Mouse (Mus musculus) heart, embryonic 12.5 days (tissue): ENCODE measurements around the gene Rnf225. TPM values are rescaled to one million over a fixed set of nuclear protein-coding genes. Genes with fewer than 3 reads are reported as not detected.
"Not testable (repeated sequence)": the region's sequence is repeated elsewhere in the genome, so short reads cannot be mapped to it uniquely, and the experiment has no call there.

Source experiments
- ATAC-seq: fragments of 200-750 bp; cut with Nextera tagmentation; 2 replicates; pipeline ENCODE4 v1.8.0; 2017; ENCODE audit warnings: moderate TSS enrichment, moderate library complexity; ENCODE audit not compliant: insufficient number of reproducible peaks, low FRiP score
- H3K27ac ChIP-seq: fragments of 300-500 bp; sonication (generic); 2 replicates; pipeline ENCODE4 v1.5.1; 2016; ENCODE audit warnings: mild to moderate bottlenecking, moderate library complexity; ENCODE audit not compliant: poor library complexity, severe bottlenecking
- H3K27me3 ChIP-seq: fragments of 300-500 bp; sonication (generic); replicated peaks from 2 replicates; pipeline ENCODE4 v1.6.1; 2016; ENCODE audit warnings: mild to moderate bottlenecking, moderate library complexity
- H3K36me3 ChIP-seq: fragments of 300-500 bp; sonication (generic); 2 replicates; pipeline ENCODE4 v1.6.1; 2016; ENCODE audit warnings: mild to moderate bottlenecking, moderate library complexity
- H3K4me1 ChIP-seq: fragments of 300-500 bp; sonication (generic); replicated peaks from 2 replicates; pipeline ENCODE4 v1.6.1; 2016; ENCODE audit warnings: mild to moderate bottlenecking
- H3K4me2 ChIP-seq: fragments of 300-500 bp; sonication (generic); 2 replicates; pipeline ENCODE4 v1.6.1; 2016; ENCODE audit warnings: mild to moderate bottlenecking, moderate library complexity
- H3K4me3 ChIP-seq: fragments of 300-500 bp; sonication (generic); 2 replicates; pipeline ENCODE4 v1.5.1; 2016; ENCODE audit warnings: mild to moderate bottlenecking
- H3K9ac ChIP-seq: fragments of 300-500 bp; sonication (generic); 2 replicates; pipeline ENCODE4 v1.6.1; 2016; ENCODE audit warnings: mild to moderate bottlenecking, moderate library complexity
- H3K9me3 ChIP-seq: fragments of 300-500 bp; sonication (generic); replicated peaks from 2 replicates; pipeline ENCODE4 v1.6.1; 2016; ENCODE audit warnings: mild to moderate bottlenecking, moderate library complexity
- WGBS: fragments of 180-500 bp; shearing (Covaris S2); methylation state at CpG from one replicate; pipeline ENCODE4 v1.1.7; 2016; 5-methylcytosine and 5-hydroxymethylcytosine counted together
- polyA plus RNA-seq: library from polyadenylated mRNA; unstranded; fragments of >200 nt; fragmentation: Nextera tagmentation; extraction: Ambion mirVana; gene quantifications from 2 replicates; pipeline ENCODE4 v1.2.1, GENCODE M21; 2016

Rnf225 gene
- polyA plus RNA-seq, 1 experiment from 2014 or later, result 1.1 TPM

DNA sequence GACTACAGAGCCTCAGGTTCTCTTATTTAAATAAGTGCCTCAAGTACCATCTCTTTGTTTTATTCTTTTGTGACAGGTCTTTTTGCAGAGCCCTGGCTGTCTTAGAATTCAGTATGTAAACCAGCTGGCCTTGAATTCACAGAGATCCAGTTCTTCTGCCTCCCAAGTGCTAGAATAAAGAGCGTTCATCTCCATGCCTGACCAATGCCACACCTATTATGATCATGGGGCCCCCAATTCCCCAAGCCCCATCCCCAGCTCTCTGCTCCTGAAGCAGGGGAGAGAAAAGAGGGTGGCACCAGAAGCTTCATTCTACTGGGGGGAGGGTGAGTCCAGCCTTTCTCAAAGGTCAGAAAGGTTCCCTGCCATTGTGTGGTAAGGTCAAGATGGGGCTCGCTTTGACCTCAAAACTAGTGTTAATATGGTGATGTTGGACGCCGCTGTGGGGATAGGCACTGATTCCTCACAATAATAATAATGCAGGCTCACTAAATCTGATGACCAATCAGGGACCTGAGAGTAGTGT is 6.5 kb downstream of the Rnf225 start:
- ATAC-seq, result no peak

DNA sequence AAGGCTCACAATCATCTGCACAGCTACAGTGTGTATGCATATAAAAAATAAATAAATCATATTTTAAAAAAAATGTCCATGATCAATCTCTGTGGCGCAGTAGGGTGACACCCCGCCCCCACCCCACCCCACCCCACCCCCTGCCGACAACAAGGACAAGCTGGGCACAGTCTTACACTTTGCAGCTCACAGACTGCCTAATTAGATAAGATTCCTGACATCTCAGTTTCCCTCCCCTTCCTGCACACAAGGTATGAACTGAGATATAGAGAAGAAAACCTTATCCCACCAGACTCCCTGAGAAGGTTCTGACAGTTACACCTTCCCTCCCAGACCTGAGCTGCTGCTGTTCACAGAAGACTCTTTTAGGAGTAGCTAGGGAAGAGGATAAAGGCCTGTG is 7.6 kb downstream of the Rnf225 start:
- Histone ChIP-seq H3K36me3 (no peaks in the 10 kb centered on the region), H3K4me2 (no peak overlapping the region), H3K9ac (no peak overlapping the region), H3K27ac (no peak overlapping the region), H3K27me3 (no peaks in the 10 kb centered on the region; the same call in 1 of the 2 replicates), H3K4me1 (no peaks in the 10 kb centered on the region), H3K9me3 (no peaks in the 10 kb centered on the region), H3K4me3 (no peak overlapping the region)
- 70% methylated on average over 3 of the region's 3 CpGs for WGBS
- ATAC-seq, result no peak

More for the DNA sequence above, 6.5 kb downstream of the Rnf225 start:
- H3K4me1 ChIP-seq, result no peaks in the 10 kb centered on the region
- H3K27ac ChIP-seq, result no peak overlapping the region
- H3K4me3 ChIP-seq, result no peak overlapping the region
- H3K27me3 ChIP-seq, result peaks cover 6% of the 10 kb centered on the region
- no peak overlapping the region for H3K9ac ChIP-seq
- 81% methylated on average over 4 of the region's 4 CpGs for WGBS
- no peaks in the 10 kb centered on the region for H3K9me3 ChIP-seq
- no peaks in the 10 kb centered on the region for H3K36me3 ChIP-seq
- H3K4me2 ChIP-seq, result no peak overlapping the region

DNA sequence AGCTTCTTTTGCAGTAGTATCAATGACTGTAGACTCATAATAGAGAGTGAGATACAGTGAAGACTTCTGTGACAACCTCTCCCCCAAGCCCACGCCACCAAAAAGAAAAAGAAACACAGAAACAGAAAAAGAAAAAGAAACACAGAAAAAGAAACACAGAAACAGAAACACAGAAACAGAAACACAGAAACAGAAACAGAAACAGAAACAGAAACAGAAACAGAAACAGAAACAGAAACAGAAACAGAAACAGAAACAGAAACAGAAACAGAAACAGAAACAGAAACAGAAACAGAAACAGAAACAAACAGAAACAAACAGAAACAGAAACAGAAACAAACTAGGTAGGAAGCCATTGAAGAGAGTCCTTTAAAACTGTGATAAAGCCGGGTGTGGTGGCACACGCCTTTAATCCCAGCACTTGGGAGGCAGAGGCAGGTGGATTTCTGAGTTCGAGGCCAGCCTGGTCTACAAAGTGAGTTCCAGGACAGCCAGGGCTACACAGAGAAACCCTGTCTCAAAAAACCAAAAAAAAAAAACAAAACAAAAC is 10.1 kb downstream of the Rnf225 start:
- not testable (repeated sequence) for ATAC-seq, H3K36me3 ChIP-seq, H3K9me3 ChIP-seq, H3K27ac ChIP-seq, H3K9ac ChIP-seq, H3K4me2 ChIP-seq, H3K27me3 ChIP-seq, H3K4me3 ChIP-seq, H3K4me1 ChIP-seq
- 77% methylated on average over 4 of the region's 4 CpGs for WGBS

DNA sequence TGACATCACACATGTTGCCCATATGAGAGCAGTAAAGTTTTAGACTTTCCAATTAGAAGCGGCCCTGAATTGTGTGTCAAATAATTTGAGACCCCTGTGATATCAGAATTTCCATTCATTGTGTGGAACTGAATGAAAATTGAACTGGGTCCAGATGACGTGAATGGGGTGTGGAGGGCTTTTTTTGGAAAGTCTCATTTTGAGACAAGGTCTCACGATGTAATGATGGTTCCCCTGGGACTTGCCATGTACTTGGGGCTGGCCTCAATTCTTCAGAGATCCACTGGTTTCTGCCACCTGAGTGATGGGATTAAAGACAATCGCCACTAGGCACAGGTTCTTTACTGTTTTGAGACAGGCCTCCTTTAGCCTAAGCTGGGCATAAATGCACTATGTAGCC is 13.4 kb downstream of the Rnf225 start:
- no peak for ATAC-seq
- WGBS, result 78% methylated on average over 4 of the region's 4 CpGs
- Histone ChIP-seq H3K4me2 (no peak overlapping the region), H3K27me3 (no peaks in the 10 kb centered on the region), H3K36me3 (no peaks in the 10 kb centered on the region), H3K27ac (no peak overlapping the region), H3K9ac (no peak overlapping the region), H3K4me1 (no peaks in the 10 kb centered on the region), H3K9me3 (no peaks in the 10 kb centered on the region), H3K4me3 (no peak overlapping the region)

DNA sequence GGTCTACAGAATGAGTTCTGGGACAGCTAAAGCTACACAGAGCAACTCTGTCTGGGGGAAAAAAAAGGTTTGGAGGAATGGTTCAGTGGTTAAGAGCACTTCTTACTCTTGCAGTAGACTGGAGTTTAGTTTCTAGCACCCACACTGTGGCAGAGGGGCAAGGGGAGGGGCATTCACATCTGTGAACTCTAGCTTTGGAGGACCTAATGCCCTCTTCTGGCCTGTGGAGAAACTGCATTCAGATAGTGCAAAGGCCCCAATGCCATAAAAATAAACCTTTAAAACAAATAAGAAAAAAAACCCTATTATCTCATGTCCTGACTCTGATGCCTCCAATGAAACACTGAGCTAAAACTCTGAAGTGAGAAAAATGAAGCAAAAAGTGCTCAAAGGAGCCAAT is 16.3 kb downstream of the Rnf225 start:
- Histone ChIP-seq H3K4me1 (no peaks in the 10 kb centered on the region), H3K9ac (no peak overlapping the region), H3K27ac (no peak overlapping the region), H3K4me3 (no peak overlapping the region), H3K27me3 (no peaks in the 10 kb centered on the region), H3K4me2 (no peak overlapping the region), H3K36me3 (no peaks in the 10 kb centered on the region), H3K9me3 (no peaks in the 10 kb centered on the region)
- ATAC-seq, result no peak

DNA sequence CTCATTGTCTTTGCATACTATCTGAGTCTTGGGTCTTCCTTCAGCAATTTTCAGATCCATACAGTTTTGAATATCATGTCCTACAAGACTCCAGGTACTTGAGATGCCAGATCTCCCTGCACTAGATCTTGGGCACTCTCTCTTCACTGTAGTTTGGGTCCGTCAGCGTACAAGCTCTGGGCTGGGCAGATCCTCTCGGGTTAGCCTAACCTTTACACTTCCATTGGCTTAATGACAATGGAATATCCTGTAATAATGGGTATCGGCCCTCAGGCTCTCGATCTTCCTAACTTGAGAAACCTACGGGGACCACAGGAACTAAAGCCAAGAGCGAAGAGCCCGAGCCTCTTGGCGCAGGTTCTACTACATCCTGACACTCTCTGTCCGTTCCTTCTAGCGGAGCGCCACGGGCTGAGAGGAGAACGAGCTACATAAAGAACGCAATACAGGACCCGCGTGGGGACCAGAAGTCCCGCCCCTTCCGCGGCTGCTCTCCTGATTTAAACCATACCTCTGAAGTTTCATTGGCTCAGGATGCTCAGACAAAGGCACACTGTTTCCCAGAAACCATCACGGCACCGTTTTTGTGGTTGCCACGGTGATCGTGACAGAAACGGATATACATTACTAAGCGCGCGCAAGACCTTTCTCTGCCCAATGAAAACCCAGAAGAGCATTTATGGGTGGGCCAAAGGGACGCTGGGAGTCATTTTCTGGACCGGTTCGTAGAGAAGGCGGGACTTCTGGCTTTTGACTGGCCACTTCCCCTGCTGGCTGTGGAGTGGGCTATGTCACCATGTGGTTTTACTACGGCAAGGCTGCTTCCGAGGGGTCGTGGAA is 22.0 kb downstream of the Rnf225 start:
- no peaks in the 10 kb centered on the region for H3K9me3 ChIP-seq
- no peaks in the 10 kb centered on the region for H3K27me3 ChIP-seq
- peaks cover 9% of the 10 kb centered on the region for H3K4me1 ChIP-seq
- peak overlapping the region; percentile 57 for H3K4me3 ChIP-seq
- peak overlapping the region; percentile 70 for H3K27ac ChIP-seq
- H3K4me2 ChIP-seq, result peak overlapping the region; percentile 88
- no peaks in the 10 kb centered on the region for H3K36me3 ChIP-seq
- peak; percentile 95 for ATAC-seq
- WGBS, result 11% methylated on average over 35 of the region's 35 CpGs
- peak overlapping the region; percentile 73 for H3K9ac ChIP-seq

DNA sequence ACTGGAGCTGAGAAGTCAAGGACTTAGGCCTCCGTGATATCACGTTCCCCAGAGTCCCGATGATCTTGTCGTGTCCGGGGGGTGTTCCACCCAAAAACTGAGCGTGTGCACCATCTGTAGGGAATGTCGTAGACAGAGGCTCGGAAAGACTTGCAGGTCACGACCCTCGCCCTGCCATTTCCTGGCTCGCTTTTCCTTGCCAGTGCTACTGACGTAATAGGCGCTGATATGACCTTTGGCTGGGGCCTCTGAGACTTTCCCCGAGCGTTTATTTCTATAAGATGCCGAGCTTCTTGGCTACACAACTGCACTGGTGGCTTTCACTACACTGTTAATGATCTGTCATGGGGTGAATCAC is 22.6 kb downstream of the Rnf225 start:
- Histone ChIP-seq H3K27ac (peak overlapping the region; percentile 70), H3K4me3 (peak overlapping the region; percentile 57), H3K9me3 (no peaks in the 10 kb centered on the region), H3K9ac (peak overlapping the region; percentile 73), H3K4me1 (peaks cover 9% of the 10 kb centered on the region), H3K36me3 (no peaks in the 10 kb centered on the region), H3K27me3 (no peaks in the 10 kb centered on the region), H3K4me2 (peak overlapping the region; percentile 88)
- ATAC-seq, result peak; percentile 60
- WGBS, result 10% methylated on average over 16 of the region's 16 CpGs

DNA sequence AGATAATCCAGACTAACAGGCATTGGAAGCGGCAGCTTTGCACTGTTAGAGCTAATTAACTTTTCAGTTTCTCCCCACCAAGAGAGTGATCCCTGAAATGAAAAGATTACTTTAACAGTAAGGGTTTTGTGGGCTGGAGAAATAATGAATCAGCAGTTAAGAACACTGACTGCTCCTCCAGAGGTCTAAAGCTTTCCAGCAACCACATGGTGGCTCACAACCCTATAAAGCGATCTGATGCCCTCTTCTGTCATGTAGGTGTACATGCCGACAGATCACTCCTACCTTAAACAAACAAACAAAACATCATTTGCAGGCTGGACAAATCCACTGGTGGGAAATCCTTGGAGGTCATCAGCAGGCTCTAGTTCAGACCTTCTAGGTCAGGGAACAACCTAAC is 27.7 kb downstream of the Rnf225 start:
- ATAC-seq, result no peak
- 42% methylated on average over 3 of the region's 3 CpGs for WGBS
- no peak overlapping the region for H3K4me3 ChIP-seq

DNA sequence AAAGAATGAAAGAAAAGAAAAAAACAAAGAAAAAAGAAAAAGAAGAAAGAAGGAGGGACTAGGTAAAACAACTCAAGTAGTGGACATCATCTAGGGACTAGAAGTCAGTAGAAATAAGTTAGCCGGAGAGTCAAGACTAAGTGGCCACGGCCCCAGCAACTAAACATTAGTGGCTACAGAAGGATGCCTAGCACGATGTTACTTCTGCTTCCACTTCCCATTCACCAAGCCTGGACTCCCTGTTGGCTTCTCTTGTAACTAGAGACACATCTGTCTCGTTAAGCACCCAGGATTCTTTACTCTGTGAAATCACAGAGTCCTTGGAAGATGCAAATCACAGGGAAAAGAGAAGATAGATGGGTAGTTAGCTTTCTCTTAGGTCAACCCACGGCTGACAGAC is 30.3 kb downstream of the Rnf225 start:
- Histone ChIP-seq H3K27ac (no peak overlapping the region), H3K4me2 (no peak overlapping the region), H3K36me3 (no peaks in the 10 kb centered on the region), H3K4me1 (no peaks in the 10 kb centered on the region), H3K9ac (no peak overlapping the region), H3K27me3 (no peaks in the 10 kb centered on the region), H3K4me3 (no peak overlapping the region), H3K9me3 (no peaks in the 10 kb centered on the region)
- ATAC-seq, result no peak
- 69% methylated on average over 5 of the region's 5 CpGs for WGBS

More for the DNA sequence above, 27.7 kb downstream of the Rnf225 start:
- Histone ChIP-seq H3K9ac (peak overlapping the region; percentile 21; the same call in 1 of the 2 replicates), H3K9me3 (no peaks in the 10 kb centered on the region), H3K27ac (no peak overlapping the region), H3K4me2 (no peak overlapping the region), H3K36me3 (no peaks in the 10 kb centered on the region), H3K4me1 (peaks cover 8% of the 10 kb centered on the region), H3K27me3 (no peaks in the 10 kb centered on the region)

DNA sequence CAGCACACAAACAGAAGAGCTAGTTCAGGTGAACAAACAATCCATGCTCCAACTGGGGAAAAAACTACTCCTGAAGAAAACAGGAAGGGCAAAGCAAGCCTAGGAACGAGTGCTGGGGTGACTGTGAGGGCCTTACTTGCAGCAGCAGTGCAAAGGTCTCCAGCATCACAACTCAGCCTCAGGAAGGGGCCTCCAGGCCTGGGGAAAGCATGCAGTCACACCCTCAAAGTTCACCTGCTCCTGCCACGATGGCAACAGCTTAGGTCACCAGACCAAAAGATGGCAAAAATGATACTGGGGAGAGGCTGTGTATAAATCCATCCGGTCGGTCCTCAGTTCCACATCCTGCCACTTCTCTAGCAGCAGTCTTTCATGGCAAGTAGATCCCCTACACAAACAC is 31.7 kb downstream of the Rnf225 start:
- H3K4me2 ChIP-seq, result no peak overlapping the region
- 65% methylated on average over 4 of the region's 4 CpGs for WGBS
- ATAC-seq, result no peak
- H3K9me3 ChIP-seq, result no peaks in the 10 kb centered on the region
- H3K9ac ChIP-seq, result no peak overlapping the region
- H3K27ac ChIP-seq, result no peak overlapping the region
- H3K36me3 ChIP-seq, result no peaks in the 10 kb centered on the region
- no peak overlapping the region for H3K4me3 ChIP-seq
- no peaks in the 10 kb centered on the region for H3K27me3 ChIP-seq
- no peaks in the 10 kb centered on the region for H3K4me1 ChIP-seq

DNA sequence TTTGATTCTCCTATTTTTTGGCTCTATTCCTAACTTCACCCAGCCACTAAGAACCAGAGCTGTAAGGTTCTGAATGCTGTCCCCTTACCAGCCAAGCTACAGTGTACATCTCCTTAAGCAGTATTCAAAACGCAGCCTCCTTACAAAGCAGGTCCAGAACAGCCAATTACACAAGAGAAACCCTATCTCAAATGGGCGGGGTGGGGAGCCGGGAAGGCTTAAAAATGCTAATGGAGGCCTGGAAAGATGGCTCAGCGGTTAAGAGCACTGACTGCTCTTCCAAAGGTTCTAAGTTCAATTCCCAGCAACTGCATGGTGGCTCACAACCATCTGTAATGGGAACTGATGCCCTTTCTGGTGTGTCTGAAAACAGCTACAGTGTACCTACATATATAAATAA is 32.5 kb downstream of the Rnf225 start:
- no peaks in the 10 kb centered on the region for H3K36me3 ChIP-seq
- no peak for ATAC-seq
- no peaks in the 10 kb centered on the region for H3K9me3 ChIP-seq
- no peak overlapping the region for H3K4me3 ChIP-seq
- H3K4me1 ChIP-seq, result no peaks in the 10 kb centered on the region
- H3K9ac ChIP-seq, result no peak overlapping the region
- no peak overlapping the region for H3K27ac ChIP-seq
- H3K27me3 ChIP-seq, result no peaks in the 10 kb centered on the region
- no peak overlapping the region for H3K4me2 ChIP-seq
- 23% methylated on average over 4 of the region's 4 CpGs for WGBS
